Comparison of ENCODE assay signal across 7 mouse cellular contexts in genomic region chr9:13826832-13827405, GRCm38 (mm10). TPM values are rescaled to one million over a fixed set of nuclear protein-coding genes. Genes with fewer than 3 reads are reported as not detected.
DNase-seq lines count a peak whose midpoint lies in the region; ATAC-seq lines count a peak whose summit lies in the region.

Cep57 (minus strand) TSS chr9:13827107.

- H3K4me2 ChIP-seq in embryonic facial prominence, embryonic 11.5 days (ENCODE audit: low read depth, low read length): peak within 1 kb of the TSS; percentile 67
- H3K4me2 ChIP-seq in midbrain, embryonic 13.5 days (replicated peaks): peak within 1 kb of the TSS; percentile 83

- H3K36me3 ChIP-seq in embryonic facial prominence, embryonic 11.5 days (replicated peaks; ENCODE audit: control insufficient read depth, insufficient read depth, low read depth, low read length): peaks cover 7% of the 10 kb centered on the region
- peaks cover 48% of the 10 kb centered on the region for H3K36me3 ChIP-seq in limb, embryonic 10.5 days
- peaks cover 15% of the 10 kb centered on the region for H3K36me3 ChIP-seq in midbrain, embryonic 13.5 days

- H3K4me1 ChIP-seq in embryonic facial prominence, embryonic 11.5 days (ENCODE audit: control insufficient read depth, insufficient read depth, low read length): peaks cover 2% of the 10 kb centered on the region; the same call in 1 of the 2 replicates
- peaks cover 18% of the 10 kb centered on the region for H3K4me1 ChIP-seq in limb, embryonic 10.5 days
- H3K4me1 ChIP-seq in midbrain, embryonic 13.5 days (replicated peaks): peaks cover 44% of the 10 kb centered on the region

- peak; percentile 93 for DNase-seq in adrenal gland, postnatal 14 days
- peak; percentile 99 for DNase-seq in embryonic facial prominence, embryonic 11.5 days (ENCODE audit: low spot score)
- peak; percentile 97 for DNase-seq in kidney, adult 11 months
- DNase-seq in limb, embryonic 10.5 days (ENCODE audit: low spot score): peak; percentile 93
- peak; percentile 92 for DNase-seq in spleen, adult 12 weeks (ENCODE audit: low spot score)

- ATAC-seq in embryonic facial prominence, embryonic 11.5 days (replicated peaks; ENCODE audit: insufficient number of reproducible peaks, low FRiP score, low TSS enrichment, low read depth): peak; percentile 92
- ATAC-seq in granulocyte monocyte progenitor cell, adult 5-6 weeks (replicated peaks; ENCODE audit: poor library complexity, severe bottlenecking): peak; percentile 73
- ATAC-seq in midbrain, embryonic 13.5 days: peak; percentile 93

- peak within 1 kb of the TSS; percentile 92 for H3K27ac ChIP-seq in embryonic facial prominence, embryonic 11.5 days (replicated peaks; ENCODE audit: low read depth, low read length)
- peak within 1 kb of the TSS; percentile 99 for H3K27ac ChIP-seq in limb, embryonic 10.5 days
- peak within 1 kb of the TSS; percentile 99 for H3K27ac ChIP-seq in midbrain, embryonic 13.5 days

- no peaks in the 10 kb centered on the region for H3K27me3 ChIP-seq in embryonic facial prominence, embryonic 11.5 days (ENCODE audit: control insufficient read depth, insufficient read depth, low read length)
- no peaks in the 10 kb centered on the region for H3K27me3 ChIP-seq in limb, embryonic 10.5 days (ENCODE audit: low read depth, poor library complexity, severe bottlenecking)
- H3K27me3 ChIP-seq in midbrain, embryonic 13.5 days: no peaks in the 10 kb centered on the region

- under 1% methylated on average over 44 of the region's 44 CpGs for WGBS in embryonic facial prominence, embryonic 11.5 days
- under 1% methylated on average over 44 of the region's 44 CpGs for WGBS in limb, embryonic 10.5 days
- under 1% methylated on average over 44 of the region's 44 CpGs for WGBS in midbrain, embryonic 13.5 days

- H3K9ac ChIP-seq in embryonic facial prominence, embryonic 11.5 days (replicated peaks; ENCODE audit: low read length): peak within 1 kb of the TSS; percentile 97
- H3K9ac ChIP-seq in midbrain, embryonic 13.5 days (replicated peaks): peak within 1 kb of the TSS; percentile 94

- H3K4me3 ChIP-seq in embryonic facial prominence, embryonic 11.5 days (ENCODE audit: low read depth, low read length): peak within 1 kb of the TSS; percentile 80
- H3K4me3 ChIP-seq in limb, embryonic 10.5 days: peak within 1 kb of the TSS; percentile 76
- H3K4me3 ChIP-seq in midbrain, embryonic 13.5 days (replicated peaks): peak within 1 kb of the TSS; percentile 83

- H3K9me3 ChIP-seq in embryonic facial prominence, embryonic 11.5 days (replicated peaks; ENCODE audit: control insufficient read depth, low read length): no peaks in the 10 kb centered on the region
- no peaks in the 10 kb centered on the region for H3K9me3 ChIP-seq in limb, embryonic 10.5 days (replicated peaks)
- H3K9me3 ChIP-seq in midbrain, embryonic 13.5 days: no peaks in the 10 kb centered on the region

RNA-seq across cellular contexts. Expression of gene Cep57, which starts in this region (rescaled TPM):
- 19.5 and 20.8 TPM in 2 replicates for total RNA-seq in adrenal gland, postnatal 14 days (2021)
- 65.8 and 66.9 TPM in 2 replicates for polyA plus RNA-seq in embryonic facial prominence, embryonic 11.5 days (2014; fragmentation: Nextera tagmentation; extraction: Ambion mirVana)
- 45.5 and 51.4 TPM in 2 replicates for total RNA-seq in granulocyte monocyte progenitor cell, adult 5-6 weeks (2014; fragmentation: Nextera tagmentation)
- total RNA-seq in granulocyte monocyte progenitor cell, adult 5-6 weeks (2017): 82.0 and 83.2 TPM in 2 replicates
- polyA plus RNA-seq in limb, embryonic 10.5 days (2016; fragmentation: Nextera tagmentation; extraction: Ambion mirVana): 62.0 and 66.9 TPM in 2 replicates
- 45.8 and 56.6 TPM in 2 replicates for polyA plus RNA-seq in midbrain, embryonic 13.5 days (2015; fragmentation: Nextera tagmentation; extraction: Ambion mirVana)

Comparison
In these comparisons a context has a peak if more than half of its experiments do, and no peak if none do; other contexts are left out.
1. Peak in every context shown above with its lines: DNase-seq, ATAC-seq, H3K4me3 ChIP-seq and H3K27ac ChIP-seq.